Mouse (Mus musculus) forebrain, embryonic 15.5 days (tissue): ENCODE data around the gene Ccdc188. TPM values are rescaled to one million over a fixed set of nuclear protein-coding genes. Genes with fewer than 3 reads are reported as not detected.
A peak's percentile ranks its signal among the peaks of the same experiment; 100 is the strongest.

ENCODE experiments used
- ATAC-seq: fragments of 200-750 bp; cut with Nextera tagmentation; replicated peaks from 2 replicates; pipeline ENCODE4 v1.8.0; 2017; ENCODE audit warnings: mild to moderate bottlenecking, moderate TSS enrichment, moderate library complexity
- H3K27ac ChIP-seq: fragments of 300-500 bp; sonication (generic); replicated peaks from 2 replicates; pipeline ENCODE4 v1.5.1; 2015; ENCODE audit warnings: mild to moderate bottlenecking, inconsistent platforms
- H3K27me3 ChIP-seq: fragments of 300-500 bp; sonication (generic); 2 replicates; pipeline ENCODE4 v1.6.1; 2015; ENCODE audit warnings: inconsistent platforms
- H3K36me3 ChIP-seq: fragments of 300-500 bp; sonication (generic); 2 replicates; pipeline ENCODE4 v1.6.1; 2015; ENCODE audit warnings: mild to moderate bottlenecking, inconsistent platforms
- H3K4me1 ChIP-seq: fragments of 300-500 bp; sonication (generic); 2 replicates; pipeline ENCODE4 v1.6.1; 2015; ENCODE audit warnings: inconsistent platforms
- H3K4me2 ChIP-seq: fragments of 300-500 bp; sonication (generic); replicated peaks from 2 replicates; pipeline ENCODE4 v1.6.1; 2015; ENCODE audit warnings: mild to moderate bottlenecking, inconsistent platforms
- H3K4me3 ChIP-seq: fragments of 300-500 bp; sonication (generic); 2 replicates; pipeline ENCODE4 v1.5.1; 2015; ENCODE audit warnings: mild to moderate bottlenecking, inconsistent platforms
- H3K9ac ChIP-seq: fragments of 300-500 bp; sonication (generic); replicated peaks from 2 replicates; pipeline ENCODE4 v1.6.1; 2015; ENCODE audit warnings: mild to moderate bottlenecking, inconsistent platforms
- H3K9me3 ChIP-seq: fragments of 300-500 bp; sonication (generic); 2 replicates; pipeline ENCODE4 v1.6.1; 2016; ENCODE audit warnings: inconsistent platforms
- WGBS: fragments of 180-500 bp; shearing (Covaris S2); methylation state at CpG from one replicate; pipeline ENCODE4 v1.1.7; 2015; ENCODE audit warnings: mixed read lengths; 5-methylcytosine and 5-hydroxymethylcytosine counted together
- polyA plus RNA-seq: library from polyadenylated mRNA; unstranded; fragments of >200 nt; fragmentation: Nextera tagmentation; extraction: Ambion mirVana; gene quantifications from 2 replicates; pipeline ENCODE4 v1.2.1, GENCODE M21; 2015

Ccdc188 gene
- 0.27 TPM in 1 of 2 replicates, not detected in the other for polyA plus RNA-seq

GRCm38 (mm10) chr16:18217579-18217978, at the start of gene Ccdc188:
Gene Ccdc188, plus strand, starts transcription at chr16:18217879.
- H3K4me1 ChIP-seq, result peaks cover 21% of the 10 kb centered on the region
- no peak within 1 kb of the TSS for H3K4me3 ChIP-seq
- no peak within 1 kb of the TSS for H3K9ac ChIP-seq
- no peak within 1 kb of the TSS for H3K27ac ChIP-seq
- H3K36me3 ChIP-seq, result peaks cover 8% of the 10 kb centered on the region
- WGBS, result 92% methylated on average over 4 of the region's 4 CpGs
- no peak within 1 kb of the TSS for H3K4me2 ChIP-seq
- ATAC-seq, result no peak
- H3K9me3 ChIP-seq, result no peaks in the 10 kb centered on the region
- no peaks in the 10 kb centered on the region for H3K27me3 ChIP-seq

DNA sequence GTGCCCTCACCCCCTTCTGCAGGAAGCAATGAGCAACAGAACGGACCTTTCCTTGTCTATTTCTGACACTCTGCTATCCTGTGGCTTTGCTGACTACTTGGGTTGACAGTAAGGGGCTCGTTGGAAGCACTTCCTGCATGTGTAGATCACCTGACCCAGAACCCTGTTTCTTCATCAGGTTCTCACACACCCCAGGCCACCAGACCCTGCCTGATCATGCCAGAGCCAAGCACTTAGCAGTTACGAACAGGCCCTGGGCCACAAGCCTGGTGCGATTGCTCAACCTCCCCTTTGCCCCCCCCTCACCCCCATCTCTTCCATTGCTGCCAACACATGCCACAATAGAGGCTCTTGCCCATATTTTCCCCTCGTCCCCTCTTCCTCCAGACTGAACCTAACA, 48.5 kb upstream of the Ccdc188 start:
- H3K9me3 ChIP-seq, result no peaks in the 10 kb centered on the region
- H3K4me1 ChIP-seq, result peaks cover 27% of the 10 kb centered on the region
- H3K27ac ChIP-seq, result no peak overlapping the region
- no peak overlapping the region for H3K4me3 ChIP-seq
- no peak overlapping the region for H3K9ac ChIP-seq
- 74% methylated on average over 5 of the region's 5 CpGs for WGBS
- no peaks in the 10 kb centered on the region for H3K27me3 ChIP-seq
- H3K36me3 ChIP-seq, result no peaks in the 10 kb centered on the region
- no peak for ATAC-seq
- no peak overlapping the region for H3K4me2 ChIP-seq

DNA sequence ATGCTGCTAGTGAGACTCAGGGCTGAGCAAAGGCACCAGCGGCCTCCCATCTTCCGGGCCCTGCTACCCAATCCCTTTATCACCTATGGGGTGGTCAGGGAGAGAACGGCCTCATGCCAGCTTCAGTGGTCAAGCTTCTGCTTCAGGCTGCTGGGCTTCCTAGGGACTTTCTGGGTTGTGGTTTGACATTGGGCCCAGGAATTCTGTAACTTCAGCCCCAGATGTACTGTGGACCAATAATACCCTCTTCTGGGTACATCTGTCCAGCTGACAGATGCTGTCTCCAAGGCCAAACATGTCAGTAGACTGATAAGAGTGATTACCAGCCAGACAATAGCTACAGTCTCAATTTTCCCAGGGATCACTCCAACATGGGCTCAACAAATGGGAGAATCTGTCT, 47.9 kb upstream of the Ccdc188 start:
- no peaks in the 10 kb centered on the region for H3K27me3 ChIP-seq
- H3K4me1 ChIP-seq, result peaks cover 22% of the 10 kb centered on the region
- H3K4me3 ChIP-seq, result no peak overlapping the region
- WGBS, result 93% methylated on average over 3 of the region's 3 CpGs
- H3K9me3 ChIP-seq, result no peaks in the 10 kb centered on the region
- H3K27ac ChIP-seq, result no peak overlapping the region
- ATAC-seq, result no peak
- H3K4me2 ChIP-seq, result no peak overlapping the region
- no peak overlapping the region for H3K9ac ChIP-seq
- H3K36me3 ChIP-seq, result no peaks in the 10 kb centered on the region

GRCm38 (mm10) chr16:18172266-18172855, 45.3 kb upstream of the Ccdc188 start:
- H3K4me2 ChIP-seq, result no peak overlapping the region
- peak; percentile 56 for ATAC-seq
- no peaks in the 10 kb centered on the region for H3K9me3 ChIP-seq
- H3K27ac ChIP-seq, result no peak overlapping the region
- peaks cover 12% of the 10 kb centered on the region for H3K4me1 ChIP-seq
- no peaks in the 10 kb centered on the region for H3K36me3 ChIP-seq
- no peak overlapping the region for H3K4me3 ChIP-seq
- WGBS, result 8% methylated on average over 7 of the region's 7 CpGs
- H3K27me3 ChIP-seq, result no peaks in the 10 kb centered on the region
- no peak overlapping the region for H3K9ac ChIP-seq

DNA sequence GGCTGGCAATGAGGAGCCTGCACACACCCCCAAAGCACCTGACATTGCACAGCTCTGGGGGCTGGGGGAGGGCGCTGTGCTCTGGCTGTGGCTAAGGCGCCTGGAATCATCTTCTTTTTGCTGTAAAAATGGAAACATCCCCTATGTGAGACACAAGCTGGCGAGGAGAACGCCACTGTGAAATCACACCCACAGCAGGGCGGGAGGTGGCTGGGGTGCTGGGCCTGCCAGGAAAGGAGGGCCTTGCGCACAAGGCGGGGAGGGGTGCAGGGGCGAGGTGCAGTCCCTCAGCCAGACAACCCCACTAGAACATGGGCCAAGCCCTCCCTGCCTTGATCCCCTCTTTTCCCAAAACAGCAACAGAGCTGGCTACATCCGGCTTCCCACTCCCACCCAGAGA, 44.4 kb upstream of the Ccdc188 start:
- WGBS, result 75% methylated on average over 9 of the region's 9 CpGs
- H3K9me3 ChIP-seq, result no peaks in the 10 kb centered on the region
- ATAC-seq, result peak; percentile 33
- H3K4me3 ChIP-seq, result no peak overlapping the region
- no peaks in the 10 kb centered on the region for H3K36me3 ChIP-seq
- H3K27ac ChIP-seq, result 0 out of 2 replicates have a peak overlapping the region, but pooled peaks have one; percentile 12
- no peak overlapping the region for H3K4me2 ChIP-seq
- H3K27me3 ChIP-seq, result no peaks in the 10 kb centered on the region
- H3K4me1 ChIP-seq, result peaks cover 12% of the 10 kb centered on the region
- H3K9ac ChIP-seq, result no peak overlapping the region

GRCm38 (mm10) chr16:18173788-18174187, 43.9 kb upstream of the Ccdc188 start:
- peaks cover 12% of the 10 kb centered on the region for H3K4me1 ChIP-seq
- no peak overlapping the region for H3K9ac ChIP-seq
- no peaks in the 10 kb centered on the region for H3K36me3 ChIP-seq
- H3K4me2 ChIP-seq, result no peak overlapping the region
- no peaks in the 10 kb centered on the region for H3K9me3 ChIP-seq
- no peaks in the 10 kb centered on the region for H3K27me3 ChIP-seq
- H3K27ac ChIP-seq, result no peak overlapping the region
- no peak overlapping the region for H3K4me3 ChIP-seq
- no peak for ATAC-seq
- WGBS, result 65% methylated on average over 11 of the region's 11 CpGs

DNA sequence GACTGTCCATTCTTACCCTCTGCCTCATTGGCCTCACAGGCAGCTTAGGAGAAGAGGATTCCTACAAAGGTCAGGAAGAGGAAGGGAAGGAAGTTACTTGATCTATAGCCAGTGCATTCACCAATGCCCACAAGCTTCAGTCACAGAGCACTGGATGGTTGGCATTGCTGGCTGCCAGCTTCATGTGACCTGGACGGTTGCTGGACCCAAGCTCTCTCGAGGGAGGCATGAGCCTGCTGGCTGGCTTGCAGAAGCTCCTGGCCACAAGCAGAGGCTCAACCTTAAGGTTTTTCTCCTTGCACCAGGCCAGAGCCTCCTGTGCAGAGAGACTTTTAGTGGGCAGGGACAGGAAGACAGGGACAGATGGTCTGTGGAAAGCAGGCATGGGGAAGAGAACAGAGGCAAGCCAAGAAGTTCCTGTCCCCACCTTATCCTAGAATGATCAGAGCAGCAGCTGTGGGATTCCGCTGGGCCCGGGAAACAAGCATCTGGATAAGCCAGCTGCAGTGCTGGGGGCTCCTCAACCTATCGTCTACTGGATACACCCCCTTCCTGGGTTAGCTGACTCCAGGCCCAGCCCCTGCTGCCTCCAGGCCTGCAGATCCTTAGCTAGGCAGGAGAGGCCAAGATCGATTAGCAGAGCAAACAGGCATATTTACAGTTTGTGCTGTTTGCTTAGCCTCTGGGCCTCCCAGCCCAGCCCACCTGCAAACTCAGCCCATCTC, 41.7 kb upstream of the Ccdc188 start:
- no peak overlapping the region for H3K27ac ChIP-seq
- peaks cover 15% of the 10 kb centered on the region for H3K4me1 ChIP-seq
- ATAC-seq, result no peak
- no peaks in the 10 kb centered on the region for H3K27me3 ChIP-seq
- no peak overlapping the region for H3K4me3 ChIP-seq
- no peaks in the 10 kb centered on the region for H3K36me3 ChIP-seq
- 71% methylated on average over 6 of the region's 6 CpGs for WGBS
- H3K9ac ChIP-seq, result no peak overlapping the region
- H3K9me3 ChIP-seq, result no peaks in the 10 kb centered on the region
- H3K4me2 ChIP-seq, result no peak overlapping the region

DNA sequence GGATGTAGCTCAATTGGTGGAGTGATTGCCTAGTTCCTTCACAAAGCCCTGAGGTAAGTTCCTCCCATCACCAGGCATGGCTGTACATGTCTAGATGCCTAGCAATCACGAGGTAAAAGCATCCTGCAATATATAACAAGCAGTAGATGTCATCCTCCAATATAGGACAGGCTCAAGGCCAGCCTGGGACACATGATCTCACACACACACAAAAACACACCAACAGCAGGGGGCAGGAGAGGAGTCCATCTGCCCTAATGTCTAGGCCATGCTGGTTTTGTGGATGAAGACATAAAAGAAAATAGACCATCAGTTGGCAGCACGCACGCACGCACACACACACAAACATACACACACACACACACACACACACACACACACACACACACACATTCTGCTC, 40.9 kb upstream of the Ccdc188 start:
- ATAC-seq, result no peak
- no peak overlapping the region for H3K27ac ChIP-seq
- H3K4me1 ChIP-seq, result peaks cover 15% of the 10 kb centered on the region
- H3K9ac ChIP-seq, result no peak overlapping the region
- H3K4me2 ChIP-seq, result no peak overlapping the region
- WGBS, result 79% methylated on average over 4 of the region's 4 CpGs
- no peaks in the 10 kb centered on the region for H3K36me3 ChIP-seq
- no peak overlapping the region for H3K4me3 ChIP-seq
- no peaks in the 10 kb centered on the region for H3K27me3 ChIP-seq
- H3K9me3 ChIP-seq, result no peaks in the 10 kb centered on the region

GRCm38 (mm10) chr16:18179591-18179990, 38.1 kb upstream of the Ccdc188 start:
- Histone ChIP-seq H3K9ac (no peak overlapping the region), H3K4me1 (0 out of 2 replicates have a peak, but pooled peaks cover 3% of the 10 kb centered on the region), H3K27ac (no peak overlapping the region), H3K36me3 (no peaks in the 10 kb centered on the region), H3K4me3 (no peak overlapping the region), H3K4me2 (no peak overlapping the region), H3K27me3 (no peaks in the 10 kb centered on the region), H3K9me3 (no peaks in the 10 kb centered on the region)
- WGBS, result 7% methylated on average over 2 of the region's 2 CpGs
- no peak for ATAC-seq

GRCm38 (mm10) chr16:18181398-18181797, 36.3 kb upstream of the Ccdc188 start:
- Histone ChIP-seq H3K27ac (no peak overlapping the region), H3K4me1 (0 out of 2 replicates have a peak, but pooled peaks cover 3% of the 10 kb centered on the region), H3K9ac (no peak overlapping the region), H3K36me3 (no peaks in the 10 kb centered on the region), H3K4me3 (no peak overlapping the region), H3K9me3 (no peaks in the 10 kb centered on the region), H3K27me3 (no peaks in the 10 kb centered on the region), H3K4me2 (no peak overlapping the region)
- WGBS, result 58% methylated on average over 10 of the region's 10 CpGs
- ATAC-seq, result no peak

DNA sequence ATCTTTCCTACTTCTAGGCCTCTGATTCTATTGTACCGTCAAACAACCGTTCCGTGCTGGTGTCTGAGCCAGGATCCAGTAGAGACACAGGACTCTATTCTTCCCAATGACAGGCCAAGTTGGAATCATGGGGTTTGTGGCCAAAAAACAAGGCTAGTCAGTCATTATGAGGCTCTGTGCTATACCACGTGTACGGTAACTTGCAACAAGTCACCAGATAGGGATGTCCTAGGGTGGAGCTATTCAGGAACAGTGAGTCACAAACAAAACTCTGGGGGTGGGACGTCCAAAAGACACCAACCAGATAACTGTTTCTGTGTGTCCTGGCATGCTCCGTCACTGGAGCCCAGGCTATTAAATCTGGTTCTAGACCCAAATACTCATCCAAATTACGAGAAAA, 34.9 kb upstream of the Ccdc188 start:
- ATAC-seq, result no peak
- no peaks in the 10 kb centered on the region for H3K9me3 ChIP-seq
- no peak overlapping the region for H3K9ac ChIP-seq
- H3K4me2 ChIP-seq, result no peak overlapping the region
- 83% methylated on average over 8 of the region's 8 CpGs for WGBS
- no peak overlapping the region for H3K4me3 ChIP-seq
- no peaks in the 10 kb centered on the region for H3K36me3 ChIP-seq
- no peaks in the 10 kb centered on the region for H3K27me3 ChIP-seq
- H3K27ac ChIP-seq, result no peak overlapping the region
- H3K4me1 ChIP-seq, result 0 out of 2 replicates have a peak, but pooled peaks cover 3% of the 10 kb centered on the region

DNA sequence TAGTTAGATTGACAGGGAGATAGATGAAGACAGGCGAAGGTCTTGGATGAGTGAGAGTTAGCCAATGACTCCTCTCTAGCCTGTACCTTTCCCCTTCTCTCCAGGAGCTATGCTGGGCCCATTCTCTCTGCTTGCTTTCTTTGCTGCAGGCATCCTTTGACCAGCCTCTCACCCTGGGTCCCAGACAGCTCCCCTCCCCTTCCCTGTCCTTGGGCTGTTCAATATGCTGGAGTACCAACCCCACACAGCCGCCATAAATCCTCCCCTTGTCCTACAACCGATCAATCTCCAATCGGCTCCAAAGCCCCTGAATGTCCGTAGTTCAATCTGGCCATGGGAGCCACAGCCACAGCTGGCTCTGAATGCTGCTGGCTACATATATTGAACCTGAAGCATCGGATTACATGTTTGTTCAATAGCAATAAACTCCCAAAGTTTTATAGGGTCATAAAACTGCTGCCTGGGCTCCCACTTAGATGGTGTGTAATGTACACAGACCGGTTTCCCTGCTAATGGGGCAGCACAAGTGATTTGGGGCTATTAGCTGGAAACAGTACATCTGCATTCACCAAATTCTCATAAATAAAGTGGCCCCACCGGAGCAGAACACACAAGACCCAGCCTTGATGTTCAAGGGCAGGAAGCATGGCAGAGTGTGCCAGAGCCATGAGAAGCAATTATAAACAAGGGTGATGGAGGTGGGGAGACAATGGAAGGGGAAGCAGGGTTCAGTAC, 31.8 kb upstream of the Ccdc188 start:
- no peaks in the 10 kb centered on the region for H3K4me1 ChIP-seq
- H3K4me3 ChIP-seq, result no peak overlapping the region
- H3K4me2 ChIP-seq, result no peak overlapping the region
- no peak overlapping the region for H3K27ac ChIP-seq
- WGBS, result 86% methylated on average over 8 of the region's 8 CpGs
- H3K27me3 ChIP-seq, result no peaks in the 10 kb centered on the region
- no peaks in the 10 kb centered on the region for H3K36me3 ChIP-seq
- no peak overlapping the region for H3K9ac ChIP-seq
- no peaks in the 10 kb centered on the region for H3K9me3 ChIP-seq
- no peak for ATAC-seq
